Mouse (Mus musculus): ENCODE results near the gene Tmem141. TPM values are rescaled to one million over a fixed set of nuclear protein-coding genes. Genes with fewer than 3 reads are reported as not detected.

Tmem141 gene
- total RNA-seq (2023), result 1.6 TPM

GRCm38 (mm10) chr2:25621229-25622200, at the start of gene Tmem141:
Tmem141 (minus strand) TSS chr2:25622005.

GRCm38 (mm10) chr2:25657652-25658051, 35.8 kb upstream of the Tmem141 start, which contains the start of gene Lcn5:
Lcn5 (plus strand) TSS chr2:25657952.

GRCm38 (mm10) chr2:25652902-25653301, 31.1 kb upstream of the Tmem141 start, which contains the start of gene Lcn8:
Lcn8 (plus strand) TSS chr2:25653120.

DNA sequence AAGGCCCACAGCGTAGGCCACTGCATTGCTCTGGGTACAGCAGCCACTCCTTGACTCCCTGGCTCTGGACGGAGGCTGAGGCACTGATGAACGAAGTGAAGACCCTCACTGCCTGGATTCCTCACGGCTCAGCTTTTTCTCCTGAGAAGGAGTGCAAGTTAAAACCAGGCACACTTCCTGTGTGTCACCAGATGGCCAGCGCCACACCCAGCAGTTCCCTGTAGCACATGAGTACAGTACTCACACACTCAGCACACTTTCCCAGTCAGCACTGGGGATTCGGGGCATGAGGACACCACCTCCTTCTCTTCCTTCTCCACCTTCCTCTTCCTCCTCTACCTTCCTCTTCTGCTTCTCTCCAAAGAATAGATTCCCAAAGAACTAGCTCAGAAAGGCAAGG, 6.0 kb upstream of the Tmem141 start, which contains the start of gene Fcna:
Fcna (minus strand) TSS at position 220 of the 400 bp plus-strand sequence.

DNA sequence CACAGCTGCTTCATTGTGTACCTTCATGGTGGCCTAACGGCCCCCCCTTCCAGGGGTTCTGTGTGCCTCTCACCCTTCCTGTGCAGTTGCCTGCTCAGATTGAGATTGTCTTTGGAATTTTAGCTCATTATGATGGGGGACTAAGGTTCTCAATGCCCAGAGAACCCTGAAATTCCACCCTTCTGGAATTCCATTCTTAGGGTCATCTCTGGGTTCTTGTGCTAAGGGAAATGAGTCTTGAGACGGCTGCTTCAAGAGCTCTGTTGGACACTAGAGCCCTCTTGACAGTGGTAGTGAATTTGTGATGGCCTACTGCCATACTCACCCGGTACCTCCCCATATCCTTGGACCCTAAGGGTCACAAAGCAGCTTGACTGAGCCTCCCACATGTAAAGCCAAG, 4.2 kb downstream of the Tmem141 start, which contains the start of gene Ccdc183:
Ccdc183 (minus strand) TSS at position 101 of the 400 bp plus-strand sequence.

DNA sequence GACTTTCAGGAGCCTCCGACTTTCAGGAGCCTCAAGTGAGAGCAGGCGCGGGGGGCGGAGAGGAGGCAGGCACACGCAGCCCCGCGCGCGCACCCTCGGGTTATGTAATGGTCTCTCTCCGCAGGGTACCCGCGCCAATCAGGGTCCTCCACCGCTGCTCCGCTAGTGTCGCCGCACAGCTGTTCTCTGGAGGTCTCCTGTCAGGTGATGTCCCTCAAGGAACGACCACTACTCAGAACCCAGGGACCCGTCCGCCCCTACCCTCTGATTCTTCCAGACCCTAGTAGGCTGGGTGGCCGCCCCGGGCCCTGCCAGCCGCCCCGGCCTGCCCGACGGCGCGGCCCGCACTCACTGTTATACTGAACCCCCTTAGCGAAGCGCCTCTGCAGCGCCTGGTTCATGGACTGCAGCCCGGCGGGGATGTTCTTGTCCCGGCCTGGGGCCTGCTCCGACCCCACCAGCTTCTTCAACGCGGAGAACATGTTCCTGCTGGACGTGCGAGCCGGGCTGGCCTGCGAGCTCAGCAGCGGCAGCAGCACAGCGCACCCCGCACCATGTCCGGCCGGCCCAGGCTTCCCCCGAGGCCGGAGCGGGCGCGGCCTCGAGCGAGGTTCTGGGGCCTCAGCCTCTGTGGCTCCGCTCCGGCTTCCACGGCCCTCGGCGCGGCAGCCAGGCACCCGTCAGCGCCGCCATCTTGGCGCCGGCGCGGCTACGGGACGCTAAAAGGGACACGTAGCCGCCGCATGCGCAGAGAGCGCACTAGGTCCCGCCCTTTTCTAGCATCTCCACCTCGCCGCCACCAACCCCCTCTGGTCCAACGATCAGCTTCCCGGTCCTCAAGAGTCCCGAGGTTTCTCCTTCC, 13.8 kb downstream of the Tmem141 start, which contains the start of gene Rabl6:
Rabl6 (minus strand) TSS at position 761 of the 862 bp plus-strand sequence.

DNA sequence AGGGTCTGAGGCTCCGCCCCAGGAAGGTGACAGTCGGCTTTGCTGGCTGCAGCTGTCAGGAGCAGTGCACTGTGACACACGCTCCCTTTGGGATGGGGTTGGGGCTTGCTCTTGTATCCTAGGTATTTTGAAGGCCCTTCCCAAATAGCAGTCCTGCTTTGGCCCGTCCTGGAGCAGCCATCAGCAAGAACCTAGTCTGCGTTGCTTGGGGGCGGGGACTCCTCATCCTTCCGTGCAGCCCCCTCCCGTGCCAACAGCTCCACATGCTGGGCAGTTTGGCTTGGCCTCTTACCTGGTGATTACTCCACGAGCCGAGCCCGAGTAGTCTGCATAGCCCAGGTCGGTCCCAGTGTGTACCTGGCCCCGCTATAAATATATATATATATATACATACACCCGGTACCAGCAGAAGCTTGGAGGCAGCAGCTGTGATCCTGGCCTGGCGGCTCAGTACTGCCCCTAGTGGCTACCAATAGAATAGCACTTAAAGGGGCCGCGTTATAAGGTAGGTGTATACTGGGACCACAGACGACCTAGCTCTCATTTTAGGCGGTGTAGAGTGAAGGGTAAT, 40.4 kb downstream of the Tmem141 start, which contains the start of gene Ajm1:
Ajm1 (minus strand) TSS at position 464 of the 571 bp plus-strand sequence.

DNA sequence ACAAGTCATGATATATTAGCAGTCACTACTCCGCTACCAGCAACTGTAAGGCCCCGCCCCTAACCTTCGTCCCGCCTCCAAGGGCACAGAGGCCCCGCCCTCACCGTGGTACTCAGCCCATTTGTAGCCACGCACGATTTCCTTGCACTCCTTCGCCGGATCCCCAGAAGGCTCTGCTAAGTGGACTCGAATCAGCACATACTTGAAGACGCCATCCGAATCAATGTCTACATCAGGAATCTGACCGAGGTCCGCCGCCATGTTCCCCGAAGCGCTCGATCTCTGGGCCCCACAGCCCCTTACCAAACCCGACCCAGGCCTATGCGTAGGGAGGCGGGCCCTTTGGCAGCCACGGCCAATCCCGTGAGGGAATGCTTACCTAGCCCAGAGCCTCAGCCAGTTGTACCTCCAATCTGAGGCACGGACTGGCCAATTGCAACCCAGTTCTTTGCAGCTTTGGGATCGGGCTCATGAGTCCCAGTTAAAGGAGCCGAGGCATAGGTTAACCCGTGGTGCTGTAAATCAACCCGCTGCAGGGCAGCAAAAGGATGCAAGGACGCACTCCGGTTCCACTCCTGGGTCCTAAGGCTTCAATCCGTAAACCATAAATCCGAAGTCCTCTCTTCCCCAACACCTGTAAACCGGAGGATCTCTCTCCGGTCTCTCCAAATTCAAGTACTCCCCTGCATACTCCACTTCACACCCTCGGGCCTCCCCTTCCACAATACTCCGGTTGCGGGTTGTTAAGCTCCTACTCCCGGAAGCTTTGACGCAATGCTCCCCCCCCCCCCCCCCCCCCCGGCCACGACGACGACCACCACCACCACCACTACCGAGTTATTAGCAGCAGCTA, 47.0 kb downstream of the Tmem141 start, which contains the start of the genes Mamdc4 and Phpt1:
Mamdc4 (minus strand) TSS at position 267 of the 853 bp plus-strand sequence.
Phpt1 (minus strand) TSS at position 646 of the 853 bp plus-strand sequence.

Other genes with a start within 250 kb of the Tmem141 start
- gene Sapcd2, start 249.7 kb downstream of the Tmem141 start, total RNA-seq (2023), result 0.74 TPM
- gene Entpd2, start 226.1 kb downstream of the Tmem141 start, total RNA-seq (2023), result 1.4 TPM
- 0.98 TPM for gene Npdc1, start 222.7 kb downstream of the Tmem141 start, total RNA-seq (2023)
- 0.59 TPM for gene Fut7, start 198.7 kb downstream of the Tmem141 start, total RNA-seq (2023)
- 69.0 TPM for gene Abca2, start 193.3 kb downstream of the Tmem141 start, total RNA-seq (2023)
- not detected for gene Clic3, start 165.2 kb downstream of the Tmem141 start, total RNA-seq (2023)
- gene Paxx, start 160.9 kb downstream of the Tmem141 start, total RNA-seq (2023), result 92.6 TPM
- gene Ptgds, start 152.0 kb downstream of the Tmem141 start, total RNA-seq (2023), result not detected
- not detected for gene Lcn12, start 128.1 kb downstream of the Tmem141 start, total RNA-seq (2023)
- 47.7 TPM for gene Fbxw5, start 121.3 kb downstream of the Tmem141 start, total RNA-seq (2023)
- gene C8g, start 120.3 kb downstream of the Tmem141 start, total RNA-seq (2023), result not detected
- gene Traf2, start 75.1 kb downstream of the Tmem141 start, total RNA-seq (2023), result 49.0 TPM
- 117 TPM for gene Edf1, start 64.2 kb downstream of the Tmem141 start, total RNA-seq (2023)
- 3.6 TPM for gene Mamdc4, start 47.2 kb downstream of the Tmem141 start, total RNA-seq (2023)
- gene Phpt1, start 46.8 kb downstream of the Tmem141 start, total RNA-seq (2023), result 29.9 TPM
- 0.33 TPM for gene Ajm1, start 40.2 kb downstream of the Tmem141 start, total RNA-seq (2023)
- 105 TPM for gene Rabl6, start 13.5 kb downstream of the Tmem141 start, total RNA-seq (2023)
- not detected for gene Ccdc183, start 4.3 kb downstream of the Tmem141 start, total RNA-seq (2023)
- 6.2 TPM for gene Fcna, start 6.0 kb upstream of the Tmem141 start, total RNA-seq (2023)
- gene Lcn8, start 31.1 kb upstream of the Tmem141 start, total RNA-seq (2023), result not detected
- not detected for gene Lcn5, start 35.9 kb upstream of the Tmem141 start, total RNA-seq (2023)
- not detected for gene Lcn6, start 54.8 kb upstream of the Tmem141 start, total RNA-seq (2023)
- not detected for gene Lcn10, start 60.7 kb upstream of the Tmem141 start, total RNA-seq (2023)
- not detected for gene Obp2a, start 78.0 kb upstream of the Tmem141 start, total RNA-seq (2023)
- 17.0 TPM for gene Bmyc, start 84.7 kb upstream of the Tmem141 start, total RNA-seq (2023)
- gene Obp2b, start 115.0 kb upstream of the Tmem141 start, total RNA-seq (2023), result not detected
- not detected for gene Lcn3, start 143.6 kb upstream of the Tmem141 start, total RNA-seq (2023)
- gene Lcn11, start 155.0 kb upstream of the Tmem141 start, total RNA-seq (2023), result not detected
- not detected for gene Gm13539, start 160.3 kb upstream of the Tmem141 start, total RNA-seq (2023)
- not detected for gene Glt6d1, start 193.8 kb upstream of the Tmem141 start, total RNA-seq (2023)
- gene Lcn9, start 201.1 kb upstream of the Tmem141 start, total RNA-seq (2023), result not detected
- not detected for gene Sohlh1, start 225.2 kb upstream of the Tmem141 start, total RNA-seq (2023)
- gene Kcnt1, start 241.7 kb upstream of the Tmem141 start, total RNA-seq (2023), result not detected

Measured in CD4-positive naive resting alpha-beta T cell, adult 57 days (primary cell).